Mouse (Mus musculus) intestine, postnatal 0 days (tissue): ENCODE results near the gene Znhit1. TPM values are rescaled to one million over a fixed set of nuclear protein-coding genes. Genes with fewer than 3 reads are reported as not detected.
"Not testable (repeated sequence)": the region's sequence is repeated elsewhere in the genome, so short reads cannot be mapped to it uniquely, and the experiment has no call there.

ENCODE experiments used
- ATAC-seq: fragments of 200-750 bp; cut with Nextera tagmentation; 2 replicates; pipeline ENCODE4 v1.8.0; 2017; ENCODE audit warnings: mild to moderate bottlenecking, moderate TSS enrichment, moderate library complexity
- H3K27ac ChIP-seq: fragments of 300-500 bp; sonication (generic); 2 replicates; pipeline ENCODE4 v1.5.1; 2014; ENCODE audit warnings: mild to moderate bottlenecking, low read depth, low read length, moderate library complexity
- H3K27me3 ChIP-seq: fragments of 300-500 bp; sonication (generic); replicated peaks from 2 replicates; pipeline ENCODE4 v1.6.1; 2014; ENCODE audit warnings: low read length, mixed read lengths; ENCODE audit not compliant: control insufficient read depth, insufficient read depth
- H3K36me3 ChIP-seq: fragments of 300-500 bp; sonication (generic); 2 replicates; pipeline ENCODE4 v1.6.1; 2014; ENCODE audit warnings: mild to moderate bottlenecking, moderate library complexity; ENCODE audit not compliant: control insufficient read depth, insufficient read depth
- H3K4me1 ChIP-seq: fragments of 300-500 bp; sonication (generic); replicated peaks from 2 replicates; pipeline ENCODE4 v1.6.1; 2014; ENCODE audit warnings: antibody characterized with exemption, low read length, mixed read lengths; ENCODE audit not compliant: control insufficient read depth, insufficient read depth
- H3K4me2 ChIP-seq: fragments of 300-500 bp; sonication (generic); replicated peaks from 2 replicates; pipeline ENCODE4 v1.6.1; 2014; ENCODE audit warnings: low read depth, mild to moderate bottlenecking, moderate library complexity
- H3K4me3 ChIP-seq: fragments of 300-500 bp; sonication (generic); 2 replicates; pipeline ENCODE4 v1.5.1; 2014; ENCODE audit warnings: low read depth, low read length
- H3K9ac ChIP-seq: fragments of 300-500 bp; sonication (generic); 2 replicates; pipeline ENCODE4 v1.6.1; 2014; ENCODE audit warnings: mild to moderate bottlenecking, low read depth, low read length
- H3K9me3 ChIP-seq: fragments of 300-500 bp; sonication (generic); 2 replicates; pipeline ENCODE4 v1.6.1; 2016; ENCODE audit warnings: mixed run types; ENCODE audit not compliant: control insufficient read depth
- CTCF ChIP-seq: sonication (generic); IDR thresholded peaks from 2 replicates; pipeline ENCODE4 v1.5.1; 2016; ENCODE audit warnings: low read depth, mild to moderate bottlenecking, control low read depth, antibody characterized with exemption, moderate library complexity
- WGBS: fragments of 180-500 bp; shearing (Covaris S2); extraction: QIAGEN DNeasy Blood & Tissue Kit; methylation state at CpG from one replicate; pipeline ENCODE4 v1.1.7; 2014; 5-methylcytosine and 5-hydroxymethylcytosine counted together
- polyA plus RNA-seq: library from polyadenylated mRNA; unstranded; fragments of >200 nt; fragmentation: Nextera tagmentation; extraction: Ambion mirVana; gene quantifications from 2 replicates; pipeline ENCODE4 v1.2.1, GENCODE M21; 2015

Gene Znhit1
- polyA plus RNA-seq, 1 experiment from 2014 or later, result 84.6 TPM

DNA sequence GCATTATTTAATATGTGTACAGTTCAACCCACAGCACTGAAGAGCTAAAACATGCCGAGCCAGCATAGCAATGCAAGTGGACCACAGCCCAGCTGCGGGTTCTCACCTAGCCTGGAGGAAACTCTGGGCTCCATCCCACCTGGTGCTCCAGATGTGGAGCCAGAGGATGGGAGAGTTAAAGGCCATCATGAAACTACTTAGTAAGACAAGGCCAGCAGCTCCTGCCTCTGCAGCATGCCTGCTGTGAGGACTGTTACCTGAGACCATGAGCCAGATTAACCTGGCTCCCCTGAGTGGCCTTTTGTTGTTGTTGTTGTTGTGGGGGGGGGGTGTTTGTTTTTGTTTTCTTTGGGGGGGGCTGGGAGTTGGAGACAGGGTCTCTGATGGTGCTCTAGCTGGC, 44.4 kb downstream of the Znhit1 start:
- Histone ChIP-seq H3K9ac (no peak overlapping the region), H3K4me1 (no peaks in the 10 kb centered on the region), H3K4me2 (no peak overlapping the region), H3K27me3 (no peaks in the 10 kb centered on the region), H3K36me3 (no peaks in the 10 kb centered on the region), H3K4me3 (no peak overlapping the region), H3K27ac (no peak overlapping the region), H3K9me3 (no peaks in the 10 kb centered on the region)
- WGBS, result 79% methylated on average over 2 of the region's 2 CpGs
- no peak for TF ChIP-seq CTCF
- no peak for ATAC-seq

DNA sequence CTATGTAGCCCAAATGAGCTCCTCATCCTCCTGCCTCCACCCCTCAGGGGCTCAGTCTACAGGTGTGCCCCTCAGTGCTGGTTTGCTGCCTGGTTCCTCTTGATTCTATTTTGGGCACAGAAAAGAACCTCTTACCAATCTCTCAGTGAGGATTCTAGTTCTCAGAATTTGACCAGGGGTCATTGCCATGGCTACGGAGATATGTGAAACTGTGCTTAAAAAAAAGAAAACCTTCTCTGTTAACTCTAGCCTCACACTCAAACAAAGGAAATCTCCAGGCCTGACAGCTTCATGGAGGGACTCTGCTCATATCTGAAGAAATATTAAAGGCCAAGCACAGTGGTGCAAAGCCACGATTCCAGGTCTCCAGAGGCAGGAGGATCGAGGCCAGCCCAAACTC, 45.0 kb downstream of the Znhit1 start:
- H3K36me3 ChIP-seq, result no peaks in the 10 kb centered on the region
- no peaks in the 10 kb centered on the region for H3K9me3 ChIP-seq
- no peaks in the 10 kb centered on the region for H3K4me1 ChIP-seq
- no peak for ATAC-seq
- H3K4me2 ChIP-seq, result no peak overlapping the region
- WGBS, result 54% methylated on average over 3 of the region's 3 CpGs
- no peak overlapping the region for H3K27ac ChIP-seq
- H3K9ac ChIP-seq, result no peak overlapping the region
- no peaks in the 10 kb centered on the region for H3K27me3 ChIP-seq
- no peak for TF ChIP-seq CTCF
- H3K4me3 ChIP-seq, result no peak overlapping the region

DNA sequence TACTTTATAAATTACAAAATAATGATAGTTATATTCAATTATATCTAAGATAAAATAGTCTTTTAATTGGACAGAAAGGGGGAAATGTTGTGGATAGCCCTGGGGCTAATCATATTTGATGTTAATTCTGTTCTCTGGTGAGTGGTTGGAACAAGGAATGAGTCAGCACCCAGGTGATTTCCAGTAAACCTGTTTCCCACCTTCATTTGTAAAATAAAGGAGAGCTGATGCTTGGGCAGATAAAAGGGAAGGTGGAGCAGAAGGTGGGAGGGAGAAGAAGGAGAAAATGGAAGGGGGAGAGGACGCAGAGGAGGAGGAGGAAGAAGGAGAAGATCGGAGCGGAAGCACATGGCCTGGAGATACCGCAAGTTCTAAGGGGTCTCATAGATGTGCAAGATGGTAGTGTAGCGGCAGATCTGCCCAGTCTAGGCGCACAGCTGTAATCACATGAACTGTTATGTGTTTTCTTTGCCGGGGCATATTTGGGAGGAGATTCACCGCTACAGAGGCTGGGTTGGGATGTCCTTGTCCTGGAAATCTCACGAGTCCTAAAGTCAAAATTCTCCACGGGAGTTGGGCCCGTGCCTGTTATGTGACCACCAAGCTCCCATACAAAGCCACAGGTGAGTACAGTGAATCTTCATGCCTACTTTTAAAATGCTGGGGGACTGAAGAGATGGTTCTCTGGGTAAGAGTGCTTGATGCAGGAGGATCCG, 46.8 kb downstream of the Znhit1 start:
- no peak overlapping the region for H3K9ac ChIP-seq
- no peak overlapping the region for H3K4me2 ChIP-seq
- no peak overlapping the region for H3K27ac ChIP-seq
- H3K4me1 ChIP-seq, result no peaks in the 10 kb centered on the region
- H3K4me3 ChIP-seq, result no peak overlapping the region
- no peaks in the 10 kb centered on the region for H3K36me3 ChIP-seq
- 86% methylated on average over 12 of the region's 12 CpGs for WGBS
- no peak for ATAC-seq
- H3K27me3 ChIP-seq, result no peaks in the 10 kb centered on the region
- H3K9me3 ChIP-seq, result no peaks in the 10 kb centered on the region
- TF ChIP-seq CTCF, result no peak

GRCm38 (mm10) chr5:136940029-136940428, 47.8 kb downstream of the Znhit1 start:
- H3K4me2 ChIP-seq, H3K27me3 ChIP-seq, H3K4me3 ChIP-seq, H3K9me3 ChIP-seq, H3K36me3 ChIP-seq, H3K9ac ChIP-seq, ATAC-seq, H3K27ac ChIP-seq, H3K4me1 ChIP-seq: not testable (repeated sequence)
- WGBS, result 70% methylated on average over 6 of the region's 6 CpGs

GRCm38 (mm10) chr5:136939284-136939683, 48.5 kb downstream of the Znhit1 start:
- no peaks in the 10 kb centered on the region for H3K27me3 ChIP-seq
- H3K36me3 ChIP-seq, result no peaks in the 10 kb centered on the region

GRCm38 (mm10) chr5:136937621-136938020, 50.2 kb downstream of the Znhit1 start:
- Histone ChIP-seq H3K27ac (no peak overlapping the region), H3K27me3 (no peaks in the 10 kb centered on the region), H3K36me3 (no peaks in the 10 kb centered on the region), H3K9ac (no peak overlapping the region), H3K4me3 (no peak overlapping the region), H3K4me2 (no peak overlapping the region), H3K4me1 (no peaks in the 10 kb centered on the region), H3K9me3 (no peaks in the 10 kb centered on the region)
- 76% methylated on average over 5 of the region's 5 CpGs for WGBS
- TF ChIP-seq CTCF, result no peak
- no peak for ATAC-seq

More at GRCm38 (mm10) chr5:136939284-136939683, 48.5 kb downstream of the Znhit1 start:
- ATAC-seq, result no peak
- WGBS, result 71% methylated on average over 7 of the region's 7 CpGs
- Histone ChIP-seq H3K9ac (no peak overlapping the region), H3K27ac (no peak overlapping the region), H3K4me2 (no peak overlapping the region), H3K9me3 (no peaks in the 10 kb centered on the region), H3K4me1 (no peaks in the 10 kb centered on the region), H3K4me3 (no peak overlapping the region)
- TF ChIP-seq CTCF, result peak; percentile 62
